Mouse (Mus musculus): ENCODE results near the gene Rbpj.

The Rbpj gene

GRCm38 (mm10) chr5:53509465-53509864 is 43.5 kb downstream of the Rbpj start:
- in situ Hi-C loops (cut with MboI; ENCODE audit: low sequenced_read_pairs): no loop called here

- in situ Hi-C loops (cut with MboI; ENCODE audit: low sequenced_read_pairs): no loop called here
Observed at GRCm38 (mm10) chr5:53509927-53510326, 44.0 kb downstream of the Rbpj start.

GRCm38 (mm10) chr5:53511426-53511825 is 45.5 kb downstream of the Rbpj start:
- in situ Hi-C loops (cut with MboI; ENCODE audit: low sequenced_read_pairs): no loop called here

GRCm38 (mm10) chr5:53514959-53515612 is 49.1 kb downstream of the Rbpj start:
- in situ Hi-C loops (cut with MboI; ENCODE audit: low sequenced_read_pairs): no loop called here

- in situ Hi-C loops (cut with MboI; ENCODE audit: low sequenced_read_pairs): no loop called here
Observed at GRCm38 (mm10) chr5:53516482-53516881, 50.5 kb downstream of the Rbpj start.

GRCm38 (mm10) chr5:53517802-53518201 is 51.9 kb downstream of the Rbpj start:
- in situ Hi-C loops (cut with MboI; ENCODE audit: low sequenced_read_pairs): no loop called here

- in situ Hi-C loops (cut with MboI; ENCODE audit: low sequenced_read_pairs): no loop called here
Observed at GRCm38 (mm10) chr5:53519131-53519530, 53.2 kb downstream of the Rbpj start.

- in situ Hi-C loops (cut with MboI; ENCODE audit: low sequenced_read_pairs): no loop called here
Observed at GRCm38 (mm10) chr5:53519998-53520577, 54.1 kb downstream of the Rbpj start.

GRCm38 (mm10) chr5:53523046-53523445 is 57.1 kb downstream of the Rbpj start:
- in situ Hi-C loops (cut with MboI; ENCODE audit: low sequenced_read_pairs): no loop called here

- in situ Hi-C loops (cut with MboI; ENCODE audit: low sequenced_read_pairs): no loop called here
Observed at GRCm38 (mm10) chr5:53524162-53524561, 58.2 kb downstream of the Rbpj start.

- in situ Hi-C loops (cut with MboI; ENCODE audit: low sequenced_read_pairs): no loop called here
Observed at GRCm38 (mm10) chr5:53524831-53525230, 58.9 kb downstream of the Rbpj start.

GRCm38 (mm10) chr5:53525305-53526069 is 59.5 kb downstream of the Rbpj start:
- in situ Hi-C loops (cut with MboI; ENCODE audit: low sequenced_read_pairs): no loop called here

GRCm38 (mm10) chr5:53526070-53526430 is 60.1 kb downstream of the Rbpj start:
- in situ Hi-C loops (cut with MboI; ENCODE audit: low sequenced_read_pairs): no loop called here

GRCm38 (mm10) chr5:53529846-53530245 is 63.9 kb downstream of the Rbpj start:
- in situ Hi-C loops (cut with MboI; ENCODE audit: low sequenced_read_pairs): no loop called here

- in situ Hi-C loops (cut with MboI; ENCODE audit: low sequenced_read_pairs): no loop called here
Observed at GRCm38 (mm10) chr5:53535096-53535495, 69.1 kb downstream of the Rbpj start.

GRCm38 (mm10) chr5:53536635-53537554 is 70.9 kb downstream of the Rbpj start:
- in situ Hi-C loops (cut with MboI; ENCODE audit: low sequenced_read_pairs): no loop called here

GRCm38 (mm10) chr5:53539860-53540633 is 74.1 kb downstream of the Rbpj start:
- in situ Hi-C loops (cut with MboI; ENCODE audit: low sequenced_read_pairs): no loop called here

GRCm38 (mm10) chr5:53542073-53542472 is 76.1 kb downstream of the Rbpj start:
- in situ Hi-C loops (cut with MboI; ENCODE audit: low sequenced_read_pairs): no loop called here

GRCm38 (mm10) chr5:53543399-53543798 is 77.4 kb downstream of the Rbpj start:
- in situ Hi-C loops (cut with MboI; ENCODE audit: low sequenced_read_pairs): no loop called here

- in situ Hi-C loops (cut with MboI; ENCODE audit: low sequenced_read_pairs): no loop called here
Observed at GRCm38 (mm10) chr5:53543945-53544344, 78.0 kb downstream of the Rbpj start.
